Mouse (Mus musculus): ENCODE measurements around the gene Pdik1l. TPM values are rescaled to one million over a fixed set of nuclear protein-coding genes. Genes with fewer than 3 reads are reported as not detected.

Gene Pdik1l
- polyA plus RNA-seq, 1 experiment: 8.9 TPM

- H3K27ac ChIP-seq (ENCODE audit: insufficient read depth, low read length): no peak overlapping the region
- H3K4me1 ChIP-seq (ENCODE audit: control insufficient read depth, insufficient read depth, low read length): no peaks in the 10 kb centered on the region
- H3K4me3 ChIP-seq (ENCODE audit: insufficient read depth, low read length): no peak overlapping the region
- TF ChIP-seq CTCF (IDR thresholded peaks at IDR 0.05; ENCODE audit: extremely low read depth, insufficient read depth, low read length) (no peak), POLR2A (IDR thresholded peaks at IDR 0.05; ENCODE audit: extremely low read depth, insufficient read depth, low read length) (no peak)
These were observed 27.8 kb upstream of the Pdik1l start for GRCm38 (mm10) chr4:134315470-134315869.

- TF ChIP-seq CTCF (IDR thresholded peaks at IDR 0.05; ENCODE audit: extremely low read depth, insufficient read depth, low read length) (no peak), POLR2A (IDR thresholded peaks at IDR 0.05; ENCODE audit: extremely low read depth, insufficient read depth, low read length) (no peak)
These were observed 27.2 kb upstream of the Pdik1l start, which contains the start of gene Trim63 for GRCm38 (mm10) chr4:134314876-134315275. Gene Trim63, plus strand, starts transcription at chr4:134315120.

DNA sequence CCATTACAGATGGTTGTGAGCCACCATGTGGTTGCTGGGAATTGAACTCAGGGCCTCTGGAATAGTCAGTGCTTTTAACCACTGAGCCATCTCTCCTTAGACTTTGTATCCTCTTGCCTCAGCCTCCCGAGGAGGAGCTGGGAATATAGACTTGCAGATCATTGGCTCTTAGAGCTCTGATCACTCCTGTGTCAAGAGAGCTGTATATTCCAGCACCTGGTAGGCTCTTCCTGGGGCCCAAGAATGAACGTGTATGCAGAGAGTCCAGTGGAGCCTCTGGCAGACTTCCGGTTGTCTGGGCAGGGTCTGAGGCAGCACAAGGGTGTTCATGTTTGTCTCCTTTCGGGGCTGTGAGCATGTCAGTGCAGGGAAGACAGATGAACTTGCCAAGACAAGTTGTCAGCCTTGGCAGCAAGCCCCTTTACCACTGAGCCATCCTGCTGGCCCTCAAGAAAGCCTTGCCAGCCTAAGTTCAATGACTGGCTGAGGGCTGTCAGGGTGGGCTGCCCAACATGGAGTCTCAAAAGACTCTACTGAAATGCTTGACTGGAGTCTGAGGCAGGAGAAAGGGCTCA, 26.5 kb upstream of the Pdik1l start:
- Histone ChIP-seq H3K27ac (ENCODE audit: insufficient read depth, low read length) (no peak overlapping the region), H3K4me3 (ENCODE audit: insufficient read depth, low read length) (no peak overlapping the region), H3K4me1 (ENCODE audit: control insufficient read depth, insufficient read depth, low read length) (no peaks in the 10 kb centered on the region)
- TF ChIP-seq CTCF (IDR thresholded peaks at IDR 0.05; ENCODE audit: extremely low read depth, insufficient read depth, low read length) (no peak), POLR2A (IDR thresholded peaks at IDR 0.05; ENCODE audit: extremely low read depth, insufficient read depth, low read length) (no peak)

More at GRCm38 (mm10) chr4:134314876-134315275, 27.2 kb upstream of the Pdik1l start, which contains the start of gene Trim63:
- Histone ChIP-seq H3K4me3 (ENCODE audit: insufficient read depth, low read length) (no peak within 1 kb of the TSS), H3K27ac (ENCODE audit: insufficient read depth, low read length) (no peak within 1 kb of the TSS), H3K4me1 (ENCODE audit: control insufficient read depth, insufficient read depth, low read length) (no peaks in the 10 kb centered on the region)

GRCm38 (mm10) chr4:134312901-134313300, 25.2 kb upstream of the Pdik1l start:
- Histone ChIP-seq H3K4me1 (ENCODE audit: control insufficient read depth, insufficient read depth, low read length) (no peaks in the 10 kb centered on the region), H3K27ac (ENCODE audit: insufficient read depth, low read length) (no peak overlapping the region), H3K4me3 (ENCODE audit: insufficient read depth, low read length) (no peak overlapping the region)
- no peak for TF ChIP-seq CTCF (IDR thresholded peaks at IDR 0.05; ENCODE audit: extremely low read depth, insufficient read depth, low read length)

GRCm38 (mm10) chr4:134312341-134312740, 24.6 kb upstream of the Pdik1l start:
- no peaks in the 10 kb centered on the region for H3K4me1 ChIP-seq (ENCODE audit: control insufficient read depth, insufficient read depth, low read length)
- H3K4me3 ChIP-seq (ENCODE audit: insufficient read depth, low read length): no peak overlapping the region
- H3K27ac ChIP-seq (ENCODE audit: insufficient read depth, low read length): no peak overlapping the region
- TF ChIP-seq POLR2A (IDR thresholded peaks at IDR 0.05; ENCODE audit: extremely low read depth, insufficient read depth, low read length) (no peak), CTCF (IDR thresholded peaks at IDR 0.05; ENCODE audit: extremely low read depth, insufficient read depth, low read length) (no peak)

GRCm38 (mm10) chr4:134311784-134312183, 24.1 kb upstream of the Pdik1l start:
- no peak overlapping the region for H3K27ac ChIP-seq (ENCODE audit: insufficient read depth, low read length)
- TF ChIP-seq POLR2A (IDR thresholded peaks at IDR 0.05; ENCODE audit: extremely low read depth, insufficient read depth, low read length): no peak
- no peaks in the 10 kb centered on the region for H3K4me1 ChIP-seq (ENCODE audit: control insufficient read depth, insufficient read depth, low read length)
- H3K4me3 ChIP-seq (ENCODE audit: insufficient read depth, low read length): no peak overlapping the region

DNA sequence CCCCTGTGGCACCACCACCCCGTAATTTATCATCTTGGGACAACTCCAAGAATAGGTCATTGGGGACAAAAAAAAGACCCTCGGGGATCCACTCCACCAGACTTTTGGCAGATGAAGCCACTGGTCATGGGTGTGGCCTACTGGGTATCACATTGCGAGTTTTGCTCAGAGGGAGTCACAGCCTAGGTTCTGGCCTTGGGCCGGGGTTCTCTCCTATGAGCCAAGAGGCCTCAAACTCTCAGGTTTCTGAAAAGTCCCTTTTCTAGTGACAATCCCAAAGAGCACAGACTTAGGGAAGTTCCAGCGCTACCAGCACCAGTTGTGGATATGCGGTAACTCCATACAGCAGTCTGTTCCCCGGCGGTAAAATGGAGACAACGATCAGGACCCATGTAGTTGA, 23.0 kb upstream of the Pdik1l start:
- TF ChIP-seq CTCF (IDR thresholded peaks at IDR 0.05; ENCODE audit: extremely low read depth, insufficient read depth, low read length) (no peak), POLR2A (IDR thresholded peaks at IDR 0.05; ENCODE audit: extremely low read depth, insufficient read depth, low read length) (no peak)
- no peak overlapping the region for H3K27ac ChIP-seq (ENCODE audit: insufficient read depth, low read length)
- H3K4me1 ChIP-seq (ENCODE audit: control insufficient read depth, insufficient read depth, low read length): no peaks in the 10 kb centered on the region
- H3K4me3 ChIP-seq (ENCODE audit: insufficient read depth, low read length): no peak overlapping the region

DNA sequence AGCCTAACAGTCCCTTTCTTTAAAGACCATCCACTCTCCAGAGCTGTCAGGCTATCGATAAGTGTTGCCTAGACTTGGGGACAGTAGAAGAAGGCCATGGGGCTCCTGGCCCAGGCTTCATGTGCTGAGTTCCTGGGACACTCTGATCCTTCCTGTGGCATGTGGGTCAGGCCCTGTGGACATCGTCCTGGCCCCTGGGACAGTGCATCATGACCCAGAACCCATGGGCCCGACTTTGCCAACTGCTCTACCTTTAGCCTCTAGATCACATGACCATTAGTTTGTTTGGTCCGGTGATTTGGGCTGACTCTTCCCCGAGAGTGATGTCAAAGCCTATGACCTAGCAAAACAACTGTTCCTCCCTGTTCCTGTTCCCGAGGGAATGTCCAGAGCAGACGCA, 22.4 kb upstream of the Pdik1l start:
- H3K4me1 ChIP-seq (ENCODE audit: control insufficient read depth, insufficient read depth, low read length): no peaks in the 10 kb centered on the region
- H3K27ac ChIP-seq (ENCODE audit: insufficient read depth, low read length): no peak overlapping the region
- TF ChIP-seq CTCF (IDR thresholded peaks at IDR 0.05; ENCODE audit: extremely low read depth, insufficient read depth, low read length): no peak
- no peak for TF ChIP-seq POLR2A (IDR thresholded peaks at IDR 0.05; ENCODE audit: extremely low read depth, insufficient read depth, low read length)
- no peak overlapping the region for H3K4me3 ChIP-seq (ENCODE audit: insufficient read depth, low read length)

DNA sequence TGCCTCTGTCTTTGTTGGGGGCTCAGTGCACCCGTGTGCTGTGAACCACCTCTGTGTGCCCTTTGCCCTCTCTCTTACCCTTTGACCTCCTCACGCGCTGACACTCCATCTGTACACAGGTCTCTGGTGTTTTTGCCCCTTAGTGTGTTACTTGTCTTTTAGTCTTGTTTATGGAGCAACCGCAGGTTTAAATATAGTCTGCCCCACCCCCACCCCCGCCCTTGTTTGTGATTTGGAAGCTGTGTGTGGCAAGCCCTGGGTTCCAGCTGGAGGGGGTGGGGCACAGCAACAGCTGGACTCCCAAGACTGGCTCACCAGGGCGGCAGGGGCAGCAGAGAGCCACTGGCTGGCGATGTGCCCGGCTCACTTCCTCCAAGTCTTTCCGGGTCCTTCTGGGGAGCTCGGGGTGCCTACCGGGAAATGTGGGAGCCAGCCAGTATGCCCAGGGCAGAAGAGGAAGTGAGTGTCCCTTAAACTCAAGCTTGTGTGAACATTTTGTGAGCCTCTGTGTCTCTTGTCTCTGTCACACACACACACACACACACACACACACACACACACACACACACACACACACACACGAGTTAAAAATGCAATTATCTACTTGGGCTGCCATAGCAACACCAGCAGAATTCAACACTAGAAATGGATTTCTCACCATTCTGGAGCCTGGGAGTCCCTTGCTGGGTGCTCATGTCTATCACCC, 19.8 kb upstream of the Pdik1l start:
- Histone ChIP-seq H3K4me1 (ENCODE audit: control insufficient read depth, insufficient read depth, low read length) (no peaks in the 10 kb centered on the region), H3K27ac (ENCODE audit: insufficient read depth, low read length) (no peak overlapping the region), H3K4me3 (ENCODE audit: insufficient read depth, low read length) (no peak overlapping the region)
- TF ChIP-seq POLR2A (IDR thresholded peaks at IDR 0.05; ENCODE audit: extremely low read depth, insufficient read depth, low read length): no peak
- TF ChIP-seq CTCF (IDR thresholded peaks at IDR 0.05; ENCODE audit: extremely low read depth, insufficient read depth, low read length): no peak

GRCm38 (mm10) chr4:134306963-134307362, 19.3 kb upstream of the Pdik1l start:
- TF ChIP-seq POLR2A (IDR thresholded peaks at IDR 0.05; ENCODE audit: extremely low read depth, insufficient read depth, low read length): no peak
- Histone ChIP-seq H3K4me1 (ENCODE audit: control insufficient read depth, insufficient read depth, low read length) (no peaks in the 10 kb centered on the region), H3K27ac (ENCODE audit: insufficient read depth, low read length) (no peak overlapping the region), H3K4me3 (ENCODE audit: insufficient read depth, low read length) (no peak overlapping the region)

Data from cortical plate, adult 2 months (tissue).